Mouse (Mus musculus) hindbrain, embryonic 11.5 days (tissue): Measurements from ENCODE around the gene Cul5. TPM values are rescaled to one million over a fixed set of nuclear protein-coding genes. Genes with fewer than 3 reads are reported as not detected.

Experiments
- ATAC-seq: fragments of 200-750 bp; cut with Nextera tagmentation; 2 replicates; pipeline ENCODE4 v1.8.0; 2017; ENCODE audit warnings: mild to moderate bottlenecking, moderate TSS enrichment, moderate library complexity; ENCODE audit not compliant: low FRiP score
- DNase-seq: peaks from one replicate; pipeline ENCODE4 v3.0.0-alpha.2; 2015; ENCODE audit warnings: low spot score
- H3K27ac ChIP-seq: fragments of 300-500 bp; sonication (generic); 2 replicates; pipeline ENCODE4 v1.5.1; 2014; ENCODE audit warnings: mild to moderate bottlenecking, low read depth, low read length
- H3K27me3 ChIP-seq: fragments of 300-500 bp; sonication (generic); 2 replicates; pipeline ENCODE4 v1.6.1; 2014; ENCODE audit warnings: mild to moderate bottlenecking, low read length, moderate library complexity, mixed read lengths; ENCODE audit not compliant: control insufficient read depth, insufficient read depth
- H3K36me3 ChIP-seq: fragments of 300-500 bp; sonication (generic); 2 replicates; pipeline ENCODE4 v1.6.1; 2014; ENCODE audit warnings: mild to moderate bottlenecking, low read length, moderate library complexity, mixed read lengths; ENCODE audit not compliant: control insufficient read depth, insufficient read depth
- H3K4me1 ChIP-seq: fragments of 300-500 bp; sonication (generic); replicated peaks from 2 replicates; pipeline ENCODE4 v1.6.1; 2014; ENCODE audit warnings: low read length, mixed read lengths; ENCODE audit not compliant: control insufficient read depth, insufficient read depth
- H3K4me2 ChIP-seq: fragments of 300-500 bp; sonication (generic); replicated peaks from 2 replicates; pipeline ENCODE4 v1.6.1; 2014; ENCODE audit warnings: mild to moderate bottlenecking, low read depth, low read length
- H3K4me3 ChIP-seq: fragments of 300-500 bp; sonication (generic); 2 replicates; pipeline ENCODE4 v1.5.1; 2014; ENCODE audit warnings: low read depth, low read length
- H3K9ac ChIP-seq: fragments of 300-500 bp; sonication (generic); 2 replicates; pipeline ENCODE4 v1.6.1; 2014; ENCODE audit warnings: low read depth, low read length
- H3K9me3 ChIP-seq: fragments of 300-500 bp; sonication (generic); 2 replicates; pipeline ENCODE4 v1.6.1; 2016; ENCODE audit warnings: low read length; ENCODE audit not compliant: control insufficient read depth
- whole genome bisulfite sequencing: fragments of 180-500 bp; shearing (Covaris S2); extraction: QIAGEN DNeasy Blood & Tissue Kit; methylation state at CpG from one replicate; pipeline ENCODE4 v1.1.7; 2014; 5-methylcytosine and 5-hydroxymethylcytosine counted together
- polyA plus RNA-seq: library from polyadenylated mRNA; unstranded; fragments of >200 nt; fragmentation: Nextera tagmentation; extraction: Ambion mirVana; gene quantifications from 2 replicates; pipeline ENCODE4 v1.2.1, GENCODE M21; 2014

Cul5 gene
- 50.2 and 54.3 TPM in 2 replicates for polyA plus RNA-seq

DNA sequence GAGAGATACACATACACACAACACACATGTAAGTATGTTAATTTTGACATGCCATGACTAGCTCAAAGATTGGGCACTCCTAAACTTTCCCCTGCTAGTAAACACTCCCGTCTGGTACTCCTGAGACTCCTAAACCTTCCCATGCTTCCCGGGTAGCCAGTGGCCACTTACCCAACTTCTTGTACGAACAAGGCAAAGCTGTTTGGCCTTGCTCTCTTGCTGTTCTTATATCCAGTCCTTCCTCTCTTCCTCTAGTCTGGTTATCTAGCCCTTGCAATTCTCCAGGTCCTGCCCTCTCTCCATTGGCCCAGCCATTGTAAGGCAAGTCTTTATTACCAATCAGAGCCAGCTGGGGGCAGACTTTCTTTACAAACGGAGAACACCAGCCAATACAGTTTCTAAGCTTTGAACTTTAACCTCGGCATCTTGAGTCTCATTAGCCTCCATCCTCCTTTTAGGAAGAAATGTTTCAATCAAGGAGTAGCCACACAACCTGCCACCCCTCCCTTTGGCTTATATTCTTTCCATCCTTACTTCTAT lies at the start of gene Cul5:
Gene Cul5, minus strand, starts transcription at position 335 of the 540 bp plus-strand sequence.
- no peaks in the 10 kb centered on the region for H3K9me3 ChIP-seq
- no peaks in the 10 kb centered on the region for H3K4me1 ChIP-seq
- H3K9ac ChIP-seq = no peak within 1 kb of the TSS
- H3K4me2 ChIP-seq = no peak within 1 kb of the TSS
- peak; percentile 40 for DNase-seq
- ATAC-seq = no peak
- 55% methylated on average over 5 of the region's 5 CpGs for WGBS
- no peak within 1 kb of the TSS for H3K27ac ChIP-seq
- no peak within 1 kb of the TSS for H3K4me3 ChIP-seq
- H3K36me3 ChIP-seq = no peaks in the 10 kb centered on the region
- no peaks in the 10 kb centered on the region for H3K27me3 ChIP-seq

DNA sequence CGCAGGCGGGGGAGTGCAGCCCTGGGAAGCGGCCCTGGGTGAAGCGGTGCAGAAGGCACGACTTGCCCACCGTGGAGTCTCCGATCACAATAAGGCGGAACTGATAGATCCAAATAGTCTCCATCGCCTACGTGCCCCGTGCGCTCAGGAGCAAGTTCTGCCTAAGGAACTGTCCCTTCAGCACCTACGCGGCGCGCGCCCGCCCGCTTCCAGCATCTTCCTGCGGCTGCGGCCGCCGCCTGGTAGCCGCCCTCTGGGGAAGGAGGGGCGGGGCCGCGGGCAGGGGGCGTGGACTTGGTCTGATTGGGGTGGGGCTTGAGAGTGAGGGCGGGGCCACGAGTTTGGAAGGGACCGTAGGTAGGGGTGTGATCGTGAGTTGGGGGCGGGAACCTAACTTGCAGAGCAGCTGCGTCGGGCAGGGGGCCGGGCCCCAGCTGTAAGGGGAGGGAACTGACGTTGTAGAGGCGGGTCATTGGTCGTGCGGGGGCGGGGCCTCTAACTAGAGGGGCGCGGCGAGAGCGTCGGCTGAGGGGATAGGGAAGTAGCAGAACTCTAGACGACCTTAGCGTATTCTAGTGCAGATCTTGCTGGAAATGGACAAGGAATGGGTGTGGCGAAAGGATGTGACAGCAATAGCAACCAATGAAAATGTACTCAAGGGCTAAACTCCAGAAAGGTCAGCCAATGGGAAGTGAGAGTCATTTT lies 36.3 kb upstream of the Cul5 start, which contains the start of gene Rab39:
Gene Rab39, minus strand, starts transcription at position 241 of the 705 bp plus-strand sequence.
- H3K9ac ChIP-seq = peak within 1 kb of the TSS; percentile 46
- H3K9me3 ChIP-seq = no peaks in the 10 kb centered on the region
- no peaks in the 10 kb centered on the region for H3K4me1 ChIP-seq
- no peaks in the 10 kb centered on the region for H3K36me3 ChIP-seq
- H3K4me3 ChIP-seq = peak within 1 kb of the TSS; percentile 52
- H3K27ac ChIP-seq = no peak within 1 kb of the TSS
- 1% methylated on average over 42 of the region's 49 CpGs for WGBS
- H3K4me2 ChIP-seq = peak within 1 kb of the TSS; percentile 68
- peak; percentile 95 for ATAC-seq
- peak; percentile 93 for DNase-seq
- H3K27me3 ChIP-seq = no peaks in the 10 kb centered on the region

DNA sequence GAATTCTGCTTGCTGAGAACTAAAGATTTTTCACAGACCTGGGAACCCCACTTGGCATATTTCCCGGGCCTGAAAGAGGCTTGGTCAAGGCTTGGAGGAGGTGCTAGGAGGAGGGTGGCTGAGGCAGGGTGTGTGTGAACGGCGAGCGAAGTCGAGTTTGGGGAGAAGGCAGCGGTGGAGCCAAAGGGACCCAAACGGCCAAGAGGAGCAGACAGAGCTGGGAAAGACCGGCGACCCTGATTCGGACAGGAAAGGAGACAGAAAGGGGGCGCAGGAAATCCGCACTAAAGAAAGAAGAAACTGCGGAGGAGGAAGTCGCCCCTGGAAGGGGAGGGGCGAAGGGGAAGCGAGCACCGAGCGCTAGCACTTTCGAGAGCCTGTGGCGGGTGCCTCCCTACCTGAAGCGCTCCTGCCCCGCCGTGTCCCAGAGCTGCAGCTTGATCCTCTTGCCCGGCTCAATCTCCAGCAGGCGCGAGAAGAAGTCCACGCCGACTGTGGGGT lies 35.7 kb upstream of the Cul5 start:
- no peaks in the 10 kb centered on the region for H3K4me1 ChIP-seq
- H3K27ac ChIP-seq = no peak overlapping the region
- WGBS = under 1% methylated on average over 28 of the region's 28 CpGs

DNA sequence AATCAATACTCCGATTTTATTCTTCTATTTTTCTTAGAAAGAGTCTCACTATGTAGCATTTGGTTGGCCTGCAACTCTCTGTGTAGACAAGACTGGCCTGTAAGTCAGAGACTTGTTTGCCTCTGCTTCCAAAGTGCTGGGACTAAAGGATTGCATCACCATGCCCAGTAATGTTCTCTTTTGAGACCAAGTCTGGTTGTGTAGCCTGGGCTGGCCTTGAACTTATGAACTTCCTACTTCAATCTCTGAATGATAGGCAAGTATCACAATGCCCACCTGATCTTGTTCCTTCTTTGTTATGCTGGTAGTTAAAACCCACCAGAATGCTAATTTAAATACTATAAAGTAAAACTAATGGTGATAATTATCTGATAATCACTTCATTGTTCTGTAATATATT lies 33.2 kb upstream of the Cul5 start:
- ATAC-seq = no peak
- H3K9me3 ChIP-seq = no peaks in the 10 kb centered on the region
- WGBS = 82% methylated on average over 1 of the region's 1 CpGs
- no peak overlapping the region for H3K9ac ChIP-seq
- no peak for DNase-seq
- H3K4me2 ChIP-seq = no peak overlapping the region
- H3K4me3 ChIP-seq = no peak overlapping the region
- H3K27ac ChIP-seq = no peak overlapping the region
- no peaks in the 10 kb centered on the region for H3K36me3 ChIP-seq
- no peaks in the 10 kb centered on the region for H3K27me3 ChIP-seq
- H3K4me1 ChIP-seq = no peaks in the 10 kb centered on the region

More for the DNA sequence above, 35.7 kb upstream of the Cul5 start:
- H3K4me2 ChIP-seq = peak overlapping the region; percentile 68
- H3K27me3 ChIP-seq = no peaks in the 10 kb centered on the region
- peak overlapping the region; percentile 52 for H3K4me3 ChIP-seq
- DNase-seq (peak; percentile 70), ATAC-seq (peak; percentile 20)
- no peaks in the 10 kb centered on the region for H3K36me3 ChIP-seq
- peak overlapping the region; percentile 46 for H3K9ac ChIP-seq
- no peaks in the 10 kb centered on the region for H3K9me3 ChIP-seq

DNA sequence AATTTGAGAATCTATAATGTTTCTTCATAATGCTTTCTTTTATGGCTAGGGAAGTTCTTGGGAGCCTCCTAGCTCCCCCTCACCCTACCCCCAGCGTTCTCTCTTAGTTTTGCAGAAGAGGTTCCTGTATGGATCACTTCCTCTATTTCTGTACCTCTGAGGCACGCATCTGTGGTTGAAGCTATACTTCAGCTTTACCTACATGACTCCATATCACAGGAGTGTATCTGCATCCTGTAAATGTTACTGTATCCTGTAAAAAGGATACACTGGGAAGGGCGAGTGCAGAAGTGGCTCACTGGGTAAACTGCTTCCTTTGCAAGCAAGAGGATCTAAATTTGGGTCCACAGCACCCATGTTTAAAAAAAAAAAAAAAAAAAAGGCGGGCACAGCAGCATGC lies 30.7 kb upstream of the Cul5 start:
- Histone ChIP-seq H3K9ac (no peak overlapping the region), H3K4me1 (no peaks in the 10 kb centered on the region), H3K9me3 (no peaks in the 10 kb centered on the region), H3K27ac (no peak overlapping the region), H3K36me3 (no peaks in the 10 kb centered on the region), H3K4me2 (no peak overlapping the region), H3K27me3 (no peaks in the 10 kb centered on the region), H3K4me3 (no peak overlapping the region)
- DNase-seq (no peak), ATAC-seq (no peak)
- 75% methylated on average over 4 of the region's 4 CpGs for WGBS

DNA sequence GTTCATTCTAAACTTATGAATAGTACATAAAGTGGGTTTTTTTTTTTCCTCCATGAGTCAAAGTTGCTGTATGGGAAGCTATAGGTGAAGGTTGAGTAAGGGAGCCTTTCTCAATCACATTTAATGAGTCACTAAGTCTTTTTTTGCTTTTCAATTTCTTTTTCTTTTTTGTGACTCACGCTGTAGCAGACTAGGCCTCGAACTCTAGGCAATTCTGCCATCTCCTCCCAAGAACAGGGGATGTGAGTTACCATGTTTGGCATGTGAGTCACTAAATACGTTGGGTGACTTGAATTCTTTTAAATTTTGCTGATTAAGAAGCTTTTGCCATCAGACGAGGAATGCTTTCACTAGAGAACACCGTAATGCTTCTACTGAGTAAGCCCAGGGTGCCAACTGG lies 26.0 kb upstream of the Cul5 start:
- Histone ChIP-seq H3K4me3 (no peak overlapping the region), H3K4me2 (no peak overlapping the region), H3K36me3 (no peaks in the 10 kb centered on the region), H3K27ac (no peak overlapping the region), H3K9me3 (no peaks in the 10 kb centered on the region), H3K4me1 (no peaks in the 10 kb centered on the region), H3K27me3 (no peaks in the 10 kb centered on the region), H3K9ac (no peak overlapping the region)
- 85% methylated on average over 5 of the region's 5 CpGs for WGBS
- no peak for DNase-seq
- no peak for ATAC-seq

DNA sequence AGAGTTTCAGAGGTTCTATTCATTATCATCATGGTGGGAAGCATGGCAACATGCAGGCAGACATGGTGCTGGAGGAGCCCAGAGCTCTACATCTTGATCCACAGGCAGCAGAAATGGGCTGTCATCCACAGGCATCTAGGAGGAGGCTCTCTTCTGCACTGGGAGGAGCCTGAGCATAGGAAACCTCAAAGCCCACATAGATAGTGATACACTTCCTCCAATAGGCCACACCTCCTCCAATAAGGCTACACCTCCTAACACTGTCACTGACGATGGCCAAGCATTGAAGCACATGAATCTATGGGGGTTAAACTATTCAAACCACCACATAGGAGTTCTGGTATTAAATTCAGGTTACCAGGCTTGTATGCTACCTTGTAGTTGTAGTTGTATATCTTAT lies 23.9 kb upstream of the Cul5 start:
- no peaks in the 10 kb centered on the region for H3K4me1 ChIP-seq
- H3K9ac ChIP-seq = no peak overlapping the region
- H3K4me3 ChIP-seq = no peak overlapping the region
- H3K4me2 ChIP-seq = no peak overlapping the region
- no peak overlapping the region for H3K27ac ChIP-seq
- no peaks in the 10 kb centered on the region for H3K27me3 ChIP-seq
- H3K36me3 ChIP-seq = no peaks in the 10 kb centered on the region
- H3K9me3 ChIP-seq = no peaks in the 10 kb centered on the region
- 79% methylated on average over 1 of the region's 1 CpGs for WGBS
- ATAC-seq (no peak), DNase-seq (no peak)

DNA sequence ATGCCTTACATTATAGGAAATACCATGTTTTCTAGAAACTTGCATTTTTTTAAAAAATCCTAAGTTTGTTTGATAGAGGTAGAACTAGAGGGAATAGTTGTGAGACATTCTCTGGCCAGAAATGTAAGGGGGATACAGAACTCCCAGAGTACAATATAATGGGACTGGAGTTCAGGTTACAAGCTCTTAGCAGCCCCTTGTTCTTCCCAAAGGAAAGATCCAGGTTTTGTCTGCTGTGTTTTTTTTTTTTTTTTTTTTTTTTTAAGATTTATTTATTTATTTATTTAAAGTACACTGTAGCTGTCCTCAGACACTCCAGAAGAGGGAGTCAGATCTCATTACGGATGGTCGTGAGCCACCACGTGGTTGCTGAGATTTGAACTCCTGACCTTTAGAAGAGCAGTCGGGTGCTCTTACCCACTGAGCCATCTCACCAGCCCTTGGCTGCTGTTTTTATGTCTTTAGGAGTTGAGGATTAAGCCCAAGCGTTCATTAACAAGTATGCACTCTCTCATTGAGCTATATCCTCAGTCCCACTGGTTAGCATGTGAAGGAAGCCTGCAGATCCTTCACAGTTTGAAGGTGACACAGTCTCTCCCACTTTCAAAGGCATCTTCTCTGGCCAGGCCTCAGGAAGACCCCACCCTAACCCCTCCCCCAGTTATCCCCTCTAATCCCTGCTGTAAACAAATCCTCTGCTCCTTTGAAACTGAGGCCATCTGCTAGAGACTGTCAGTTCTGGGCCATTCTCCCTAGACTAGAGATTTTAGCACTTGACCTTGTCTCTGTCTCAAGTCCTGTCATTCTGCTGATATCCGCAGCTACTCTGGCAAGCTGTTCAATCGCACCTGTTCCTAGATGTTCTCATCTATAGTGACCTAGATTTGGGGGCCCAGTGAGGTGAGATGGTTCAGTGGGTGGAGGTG lies 22.2 kb upstream of the Cul5 start:
- WGBS = 46% methylated on average over 7 of the region's 7 CpGs
- Histone ChIP-seq H3K36me3 (no peaks in the 10 kb centered on the region), H3K27ac (no peak overlapping the region), H3K4me1 (no peaks in the 10 kb centered on the region), H3K9ac (no peak overlapping the region), H3K27me3 (no peaks in the 10 kb centered on the region), H3K9me3 (no peaks in the 10 kb centered on the region), H3K4me3 (no peak overlapping the region), H3K4me2 (no peak overlapping the region)
- no peak for ATAC-seq
- DNase-seq = no peak
